Mouse (Mus musculus) midbrain, embryonic 16.5 days (tissue): ENCODE measurements around the gene Ncapd3. TPM values are rescaled to one million over a fixed set of nuclear protein-coding genes. Genes with fewer than 3 reads are reported as not detected.

ENCODE experiments used
- ATAC-seq: fragments of 200-750 bp; cut with Nextera tagmentation; 2 replicates; pipeline ENCODE4 v1.8.0; 2017; ENCODE audit warnings: moderate TSS enrichment
- H3K27ac ChIP-seq: fragments of 300-500 bp; sonication (generic); 2 replicates; pipeline ENCODE4 v1.5.1; 2014; ENCODE audit warnings: mild to moderate bottlenecking, low read length, mixed read lengths
- H3K27me3 ChIP-seq: fragments of 300-500 bp; sonication (generic); 2 replicates; pipeline ENCODE4 v1.6.1; 2014; ENCODE audit warnings: low read depth, low read length, mixed read lengths; ENCODE audit not compliant: control insufficient read depth, insufficient read depth
- H3K36me3 ChIP-seq: fragments of 300-500 bp; sonication (generic); 2 replicates; pipeline ENCODE4 v1.6.1; 2014; ENCODE audit warnings: mild to moderate bottlenecking, low read length, moderate library complexity, mixed read lengths; ENCODE audit not compliant: control insufficient read depth, insufficient read depth
- H3K4me1 ChIP-seq: fragments of 300-500 bp; sonication (generic); 2 replicates; pipeline ENCODE4 v1.6.1; 2014; ENCODE audit warnings: mild to moderate bottlenecking, low read length, mixed read lengths; ENCODE audit not compliant: control insufficient read depth, insufficient read depth
- H3K4me2 ChIP-seq: fragments of 300-500 bp; sonication (generic); 2 replicates; pipeline ENCODE4 v1.6.1; 2014; ENCODE audit warnings: mild to moderate bottlenecking, low read length, mixed read lengths
- H3K4me3 ChIP-seq: fragments of 300-500 bp; sonication (generic); 2 replicates; pipeline ENCODE4 v1.5.1; 2014; ENCODE audit warnings: low read depth, mild to moderate bottlenecking, low read length, moderate library complexity, mixed read lengths
- H3K9ac ChIP-seq: fragments of 300-500 bp; sonication (generic); 2 replicates; pipeline ENCODE4 v1.6.1; 2014; ENCODE audit warnings: low read depth, low read length, mixed read lengths
- H3K9me3 ChIP-seq: fragments of 300-500 bp; sonication (generic); replicated peaks from 2 replicates; pipeline ENCODE4 v1.6.1; 2014; ENCODE audit warnings: mild to moderate bottlenecking, low read length, mixed read lengths; ENCODE audit not compliant: control insufficient read depth, poor library complexity, severe bottlenecking
- WGBS: fragments of 180-500 bp; shearing (Covaris S2); extraction: QIAGEN DNeasy Blood & Tissue Kit; methylation state at CpG from one replicate; pipeline ENCODE4 v1.1.7; 2014; 5-methylcytosine and 5-hydroxymethylcytosine counted together
- polyA plus RNA-seq: library from polyadenylated mRNA; unstranded; fragments of >200 nt; fragmentation: Nextera tagmentation; extraction: Ambion mirVana; gene quantifications from 2 replicates; pipeline ENCODE4 v1.2.1, GENCODE M21; 2015

The Ncapd3 gene
- polyA plus RNA-seq, result 14.9 and 15.3 TPM in 2 replicates

DNA sequence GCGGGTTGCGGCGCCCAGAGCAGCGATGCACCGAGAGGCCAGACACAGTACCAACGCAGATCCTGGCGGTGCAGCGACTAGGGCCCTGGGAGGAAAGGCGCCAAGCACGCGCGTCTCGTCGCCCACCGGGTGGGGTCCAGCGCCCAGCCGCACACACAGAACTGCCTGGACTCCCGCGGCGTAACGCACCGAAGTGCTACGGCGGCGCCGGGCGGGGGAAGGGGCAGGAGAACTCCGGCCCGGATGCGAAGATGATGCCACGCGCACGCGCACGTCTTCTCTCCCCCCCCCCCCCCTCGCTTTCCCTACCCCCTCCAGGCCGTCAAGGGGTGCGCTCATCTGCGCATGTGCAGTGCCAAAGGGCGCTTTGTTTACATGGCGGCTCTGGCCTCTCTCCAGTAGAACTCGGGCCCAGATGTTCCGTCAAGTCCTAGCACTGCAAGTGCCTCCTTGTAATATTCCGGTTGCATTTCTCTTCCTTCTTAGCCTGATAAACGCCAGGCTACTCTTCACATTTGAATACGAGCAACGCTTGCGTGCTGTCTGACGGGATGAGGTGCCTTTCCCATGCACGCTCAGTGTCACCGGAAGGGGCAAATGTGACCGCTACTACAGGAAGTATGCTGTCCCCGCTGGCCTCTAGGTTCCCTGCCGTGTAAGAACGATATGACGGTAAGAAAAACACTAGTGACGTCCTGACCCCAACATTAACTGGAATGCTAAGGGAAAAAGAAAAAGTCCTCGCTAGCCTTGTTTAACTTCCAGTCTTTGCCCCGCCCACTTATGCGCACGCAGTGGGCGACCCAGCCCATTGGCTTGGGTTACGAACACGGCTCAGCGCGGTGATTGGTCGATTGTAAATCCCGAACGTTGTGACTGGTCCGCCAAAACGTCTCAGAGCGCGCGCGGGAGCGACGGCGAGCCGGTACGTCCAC is at the start of gene Ncapd3, which contains the start of gene Vps26b:
Gene Ncapd3 (plus strand): TSS at position 348 of the 935 bp plus-strand sequence.
Gene Vps26b (minus strand): TSS at position 238 of the 935 bp plus-strand sequence.
- Histone ChIP-seq H3K4me2 (peak within 1 kb of the TSS; percentile 85), H3K9me3 (no peaks in the 10 kb centered on the region), H3K27me3 (no peaks in the 10 kb centered on the region), H3K4me1 (peaks cover 46% of the 10 kb centered on the region), H3K27ac (peak within 1 kb of the TSS; percentile 89), H3K9ac (peak within 1 kb of the TSS; percentile 98), H3K36me3 (no peaks in the 10 kb centered on the region), H3K4me3 (peak within 1 kb of the TSS; percentile 97)
- peak; percentile 94 for ATAC-seq
- WGBS, result 0% methylated on average over 72 of the region's 80 CpGs

DNA sequence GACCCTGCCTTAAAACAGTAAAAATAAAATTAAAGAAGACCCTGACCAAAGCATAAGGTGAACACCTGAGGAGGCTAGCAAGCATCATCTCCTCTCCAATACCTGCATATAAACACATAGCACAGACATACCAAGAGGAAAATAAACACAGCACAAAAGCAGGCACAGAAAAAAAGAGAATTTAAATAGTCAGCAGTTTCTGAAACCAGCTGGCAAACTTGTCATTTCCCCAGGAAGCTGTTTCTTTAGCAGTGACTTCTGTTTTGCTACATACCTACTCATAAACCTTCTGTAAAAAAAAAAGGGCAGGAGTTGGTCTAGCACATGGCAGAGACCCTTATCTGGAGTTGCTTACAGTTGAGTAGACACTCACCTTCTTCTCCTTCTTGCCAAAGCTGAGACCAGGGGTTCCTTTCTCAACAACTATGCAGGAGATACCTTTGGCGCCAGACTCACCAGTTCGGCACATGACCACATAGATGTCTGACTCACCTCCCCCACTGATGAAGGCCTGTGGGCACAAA is 44.8 kb upstream of the Ncapd3 start:
- no peak overlapping the region for H3K9ac ChIP-seq
- no peaks in the 10 kb centered on the region for H3K9me3 ChIP-seq
- no peak overlapping the region for H3K4me3 ChIP-seq
- H3K27ac ChIP-seq, result no peak overlapping the region
- no peak for ATAC-seq
- no peaks in the 10 kb centered on the region for H3K4me1 ChIP-seq
- H3K27me3 ChIP-seq, result no peaks in the 10 kb centered on the region
- H3K36me3 ChIP-seq, result peaks cover 25% of the 10 kb centered on the region
- no peak overlapping the region for H3K4me2 ChIP-seq
- 97% methylated on average over 2 of the region's 2 CpGs for WGBS

DNA sequence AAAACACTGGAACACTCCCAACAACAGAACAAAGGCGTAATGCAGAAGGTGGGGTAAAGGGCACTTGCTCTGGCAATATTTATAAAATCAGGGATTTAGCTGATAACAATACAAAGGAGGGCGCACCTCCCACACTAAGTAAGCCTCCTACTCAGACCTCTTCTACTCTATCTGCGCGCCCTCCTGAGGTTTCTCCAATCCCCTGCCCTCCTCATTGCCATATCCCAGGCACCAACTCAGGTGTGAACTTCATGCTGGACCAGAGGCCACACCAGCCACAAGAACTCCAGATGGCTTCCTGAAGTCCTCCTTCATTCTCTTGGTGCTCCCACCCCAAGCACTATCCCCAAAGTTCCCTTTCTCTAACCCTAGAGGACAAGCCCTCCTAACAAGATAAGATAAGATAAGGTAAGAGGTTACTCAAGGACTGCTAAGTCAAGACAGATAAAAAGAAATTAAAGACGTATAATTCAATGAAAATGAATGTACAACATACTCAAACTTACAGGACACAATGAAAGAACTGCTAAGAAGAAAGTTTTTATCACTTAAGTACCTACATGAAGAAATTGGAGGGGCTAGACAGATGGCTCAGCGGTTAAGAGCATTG is 44.2 kb upstream of the Ncapd3 start:
- WGBS, result 97% methylated on average over 6 of the region's 6 CpGs
- no peaks in the 10 kb centered on the region for H3K4me1 ChIP-seq
- no peaks in the 10 kb centered on the region for H3K9me3 ChIP-seq
- H3K36me3 ChIP-seq, result peaks cover 29% of the 10 kb centered on the region
- H3K4me3 ChIP-seq, result no peak overlapping the region
- H3K27me3 ChIP-seq, result no peaks in the 10 kb centered on the region
- H3K27ac ChIP-seq, result no peak overlapping the region
- no peak overlapping the region for H3K9ac ChIP-seq
- H3K4me2 ChIP-seq, result no peak overlapping the region
- no peak for ATAC-seq

DNA sequence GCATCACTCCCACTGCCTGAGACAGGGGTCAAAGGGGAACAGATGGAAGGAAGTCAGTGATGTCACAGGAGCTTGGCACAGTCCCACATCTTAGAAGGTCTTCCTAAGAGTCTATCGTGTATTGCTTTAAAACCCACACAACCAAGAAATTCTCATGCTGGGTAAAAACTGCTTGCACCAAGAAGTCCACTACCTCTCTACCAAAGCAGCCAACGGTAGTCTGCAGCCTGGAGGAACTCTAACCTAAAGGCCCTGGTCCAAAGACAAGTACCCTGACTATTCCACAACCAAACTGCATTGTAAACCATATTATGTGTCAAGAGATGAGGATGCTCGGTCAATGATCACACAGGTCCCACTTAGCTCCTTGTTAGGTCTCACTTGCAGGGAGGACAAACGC is 39.8 kb upstream of the Ncapd3 start:
- Histone ChIP-seq H3K4me2 (no peak overlapping the region), H3K9me3 (no peaks in the 10 kb centered on the region), H3K36me3 (peaks cover 32% of the 10 kb centered on the region), H3K27me3 (no peaks in the 10 kb centered on the region), H3K4me3 (no peak overlapping the region), H3K4me1 (no peaks in the 10 kb centered on the region), H3K9ac (no peak overlapping the region), H3K27ac (no peak overlapping the region)
- ATAC-seq, result no peak
- WGBS, result 94% methylated on average over 4 of the region's 4 CpGs

DNA sequence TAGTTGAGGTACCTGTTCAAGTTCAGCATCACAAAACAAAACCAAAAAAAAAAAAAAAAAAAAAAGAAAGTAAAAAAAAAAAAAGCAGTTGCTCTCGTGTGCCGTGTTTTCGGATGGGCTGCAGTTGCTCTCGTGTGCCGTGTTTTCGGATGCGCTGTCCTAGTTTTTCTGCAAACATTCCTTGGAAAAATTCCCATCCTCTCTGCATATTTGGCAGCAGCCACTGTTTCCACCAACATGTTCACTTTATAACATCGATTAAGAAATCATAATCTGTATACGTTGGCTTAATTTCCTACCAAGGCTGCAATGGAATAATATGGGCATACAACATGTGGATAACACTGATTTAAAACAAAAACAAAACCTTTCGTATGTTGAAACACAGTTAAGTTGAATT is 36.9 kb upstream of the Ncapd3 start:
- Histone ChIP-seq H3K4me3 (no peak overlapping the region), H3K4me1 (0 out of 2 replicates have a peak, but pooled peaks cover under 1% of the 10 kb centered on the region), H3K9me3 (no peaks in the 10 kb centered on the region), H3K4me2 (no peak overlapping the region), H3K36me3 (peaks cover 28% of the 10 kb centered on the region), H3K27me3 (no peaks in the 10 kb centered on the region), H3K9ac (no peak overlapping the region), H3K27ac (no peak overlapping the region)
- no peak for ATAC-seq
- WGBS, result 89% methylated on average over 10 of the region's 10 CpGs

DNA sequence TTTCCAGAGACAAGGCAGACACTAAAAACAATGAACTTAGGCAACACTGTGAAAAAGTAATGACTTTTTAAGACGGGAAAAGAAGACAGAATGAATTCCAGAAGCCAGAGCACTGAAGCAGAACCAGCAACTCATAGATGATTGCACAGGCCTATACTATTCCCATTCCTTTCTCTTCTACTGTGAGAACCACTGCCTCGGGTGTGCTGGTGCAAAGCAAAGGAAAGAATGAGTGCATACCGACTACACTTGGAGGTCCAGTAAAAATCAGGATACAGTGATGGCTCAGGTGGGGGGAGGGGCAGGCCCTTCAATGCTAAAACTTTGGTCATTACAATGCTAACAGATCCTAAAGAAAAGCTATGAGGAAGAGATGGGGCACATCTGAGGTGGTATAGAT is 36.1 kb upstream of the Ncapd3 start:
- H3K9ac ChIP-seq, result no peak overlapping the region
- H3K4me2 ChIP-seq, result no peak overlapping the region
- no peaks in the 10 kb centered on the region for H3K27me3 ChIP-seq
- H3K27ac ChIP-seq, result no peak overlapping the region
- H3K4me1 ChIP-seq, result 0 out of 2 replicates have a peak, but pooled peaks cover 3% of the 10 kb centered on the region
- H3K4me3 ChIP-seq, result no peak overlapping the region
- 70% methylated on average over 3 of the region's 3 CpGs for WGBS
- ATAC-seq, result no peak
- no peaks in the 10 kb centered on the region for H3K9me3 ChIP-seq
- H3K36me3 ChIP-seq, result peaks cover 24% of the 10 kb centered on the region

DNA sequence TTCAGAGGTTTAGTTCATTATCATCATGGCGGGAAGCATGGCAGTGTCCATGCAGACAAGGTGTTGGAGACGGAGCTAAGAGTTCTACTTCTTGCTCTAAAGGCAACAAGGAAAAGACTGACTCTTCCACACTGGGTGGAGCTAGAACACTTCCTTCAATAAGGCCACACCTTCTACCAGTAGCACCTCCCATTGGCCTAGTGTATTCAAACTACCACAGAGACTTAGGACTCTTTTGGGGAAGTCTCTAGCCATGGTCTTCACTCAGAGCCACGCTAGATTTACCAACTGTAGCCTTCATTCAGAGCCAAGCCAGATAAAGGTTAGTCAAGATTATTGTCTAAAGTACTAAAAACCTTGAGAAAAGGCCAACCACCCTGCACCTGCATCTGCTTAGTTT is 32.9 kb upstream of the Ncapd3 start:
- H3K27ac ChIP-seq, result no peak overlapping the region
- ATAC-seq, result no peak
- 95% methylated on average over 3 of the region's 3 CpGs for WGBS
- H3K9ac ChIP-seq, result no peak overlapping the region
- H3K27me3 ChIP-seq, result no peaks in the 10 kb centered on the region
- no peaks in the 10 kb centered on the region for H3K36me3 ChIP-seq
- H3K4me1 ChIP-seq, result peaks cover 17% of the 10 kb centered on the region
- no peak overlapping the region for H3K4me3 ChIP-seq
- no peak overlapping the region for H3K4me2 ChIP-seq
- no peaks in the 10 kb centered on the region for H3K9me3 ChIP-seq

DNA sequence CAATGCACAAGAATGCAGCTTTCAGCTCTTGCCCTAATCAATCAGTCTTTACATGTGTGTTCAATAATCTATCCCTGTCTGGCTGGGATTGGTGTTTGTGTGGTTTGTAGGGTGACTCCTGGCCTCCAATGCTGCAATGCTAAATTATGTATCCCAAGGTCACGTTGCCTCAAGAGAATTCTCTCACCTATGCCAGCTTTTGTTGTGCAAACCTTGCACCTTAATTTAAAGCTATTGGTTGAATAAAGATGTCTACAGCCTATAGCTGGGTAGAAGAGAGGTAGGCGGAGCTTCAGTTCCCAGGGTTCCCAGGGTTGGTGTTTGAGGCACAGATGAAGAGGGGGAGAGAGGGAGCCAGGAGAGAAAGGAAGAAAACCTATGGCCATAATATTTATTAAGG is 32.5 kb upstream of the Ncapd3 start:
- Histone ChIP-seq H3K4me2 (no peak overlapping the region), H3K9ac (no peak overlapping the region), H3K27ac (no peak overlapping the region), H3K36me3 (no peaks in the 10 kb centered on the region), H3K9me3 (no peaks in the 10 kb centered on the region), H3K27me3 (no peaks in the 10 kb centered on the region), H3K4me3 (no peak overlapping the region), H3K4me1 (peaks cover 17% of the 10 kb centered on the region)
- whole genome bisulfite sequencing, result 95% methylated on average over 2 of the region's 2 CpGs
- ATAC-seq, result no peak
